Mouse (Mus musculus) bone marrow macrophage, adult 2 months (primary cell): ENCODE results near the gene Rab5c.

Source experiments
- CTCF ChIP-seq: IDR thresholded peaks from 2 replicates; pipeline ENCODE4 v1.5.1; 2012; ENCODE audit warnings: low read depth, mild to moderate bottlenecking, low read length, moderate library complexity
- POLR2A ChIP-seq: IDR thresholded peaks from 2 replicates; pipeline ENCODE4 v1.6.1; 2012; ENCODE audit warnings: mild to moderate bottlenecking, low read depth, low read length, borderline replicate concordance

- TF ChIP-seq POLR2A = no peak
- no peak for TF ChIP-seq CTCF
These were observed 43.9 kb upstream of the Rab5c start for GRCm38 (mm10) chr11:100781763-100782475.
